Mouse (Mus musculus) cortical plate, adult 2 months (tissue): Measurements from ENCODE around the gene Col8a1.

Experiments used
- CTCF ChIP-seq: fragments of 200-500 bp; IDR thresholded peaks from 2 replicates; pipeline ENCODE4 v1.5.1; 2011; ENCODE audit warnings: mild to moderate bottlenecking, control low read depth, low read length; ENCODE audit not compliant: insufficient read depth; ENCODE audit errors: extremely low read depth
- POLR2A ChIP-seq: fragments of 200-500 bp; IDR thresholded peaks from 2 replicates; pipeline ENCODE4 v1.6.1; 2011; ENCODE audit warnings: mild to moderate bottlenecking, low read length, control low read depth; ENCODE audit not compliant: insufficient read depth; ENCODE audit errors: extremely low read depth

DNA sequence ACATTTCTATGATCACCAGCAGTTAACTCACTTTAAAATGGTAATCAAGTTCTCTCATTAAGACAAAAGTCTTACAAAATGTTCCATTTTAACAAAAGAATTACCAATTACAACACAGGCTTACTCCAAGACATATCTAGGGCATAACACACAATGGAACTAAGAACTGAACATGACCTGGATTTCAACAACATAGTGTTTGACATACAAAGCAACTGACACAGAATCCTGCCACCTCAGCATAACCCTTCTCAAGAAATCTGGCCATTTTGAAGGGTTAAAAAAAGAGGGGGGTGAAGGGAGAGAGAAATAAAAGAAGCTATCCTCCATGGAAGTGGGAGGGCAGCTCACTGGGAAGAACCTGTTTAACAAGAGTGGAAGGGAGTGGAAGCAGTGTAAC, 153.5 kb downstream of the Col8a1 start:
- no peak for TF ChIP-seq POLR2A
- TF ChIP-seq CTCF: no peak
